Mouse (Mus musculus) stomach, postnatal 0 days (tissue): ENCODE data around the gene Pard6b.
A peak's percentile ranks its signal among the peaks of the same experiment; 100 is the strongest.

ENCODE experiments used
- CTCF ChIP-seq: IDR thresholded peaks from 2 replicates; pipeline ENCODE4 v1.5.1; 2016; ENCODE audit warnings: antibody characterized with exemption, low read depth, mild to moderate bottlenecking, moderate library complexity
- EP300 ChIP-seq: optimal IDR thresholded peaks from 2 replicates; pipeline ENCODE3; 2016; ENCODE audit warnings: antibody characterized with exemption

DNA sequence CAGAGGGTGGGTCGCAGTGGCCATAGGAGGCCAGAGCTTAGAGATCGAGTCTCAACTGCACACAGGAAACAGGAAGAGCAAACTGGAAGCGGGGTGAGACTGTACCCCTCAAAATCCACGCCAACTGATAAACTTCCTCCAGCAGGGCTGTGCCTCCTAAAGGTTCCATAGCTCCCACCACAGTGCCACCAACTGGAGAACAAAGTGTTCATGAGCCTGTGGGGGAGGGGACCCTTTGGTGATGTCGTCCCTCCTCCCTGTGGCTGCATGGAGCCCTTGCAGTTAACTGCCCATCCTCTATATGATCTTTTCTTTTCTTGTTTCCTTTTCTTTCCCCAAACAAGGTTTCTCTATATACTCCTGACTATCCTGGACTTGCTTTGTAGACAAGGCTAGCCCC lies 32.9 kb downstream of the Pard6b start:
- TF ChIP-seq CTCF (peak; percentile 42; the same call in 1 of the 2 replicates), EP300 (no peak)
